Mouse (Mus musculus): Measurements from ENCODE around the gene Gripap1.
"Not testable (repeated sequence)": the region's sequence is repeated elsewhere in the genome, so short reads cannot be mapped to it uniquely, and the experiment has no call there.

Gene Gripap1

DNA sequence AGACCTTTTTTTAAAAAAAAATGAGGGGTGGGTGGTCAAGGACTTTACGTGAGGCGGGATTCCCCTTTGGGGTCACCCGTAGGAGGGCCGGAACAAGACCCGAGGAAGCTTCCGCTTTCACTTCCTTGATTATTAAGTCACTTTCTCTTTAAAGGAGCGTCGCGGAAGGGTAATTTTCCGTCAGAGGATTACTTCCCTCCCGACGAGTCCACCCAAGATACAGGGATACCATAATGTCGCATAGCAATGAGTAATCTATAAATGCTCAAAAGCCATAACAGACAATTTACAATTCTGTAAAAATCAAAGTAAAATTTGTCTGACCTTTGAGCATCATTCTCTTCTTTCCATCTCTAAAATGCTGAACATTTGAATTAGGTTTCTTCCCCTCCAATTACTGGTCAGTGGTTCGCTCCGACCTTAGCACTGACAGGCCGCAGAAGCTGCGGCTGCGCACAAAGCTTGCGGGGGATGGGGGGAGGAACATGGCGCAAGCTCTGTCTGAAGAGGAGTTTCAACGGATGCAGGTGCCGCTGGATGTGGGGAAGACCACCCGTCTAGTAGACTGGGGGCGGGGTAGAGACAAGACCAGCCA lies at the start of gene Gripap1:
Gripap1 (plus strand) TSS at position 224 of the 595 bp plus-strand sequence.
- peak; percentile 74 for DNase-seq (ENCODE audit: low spot score)

DNA sequence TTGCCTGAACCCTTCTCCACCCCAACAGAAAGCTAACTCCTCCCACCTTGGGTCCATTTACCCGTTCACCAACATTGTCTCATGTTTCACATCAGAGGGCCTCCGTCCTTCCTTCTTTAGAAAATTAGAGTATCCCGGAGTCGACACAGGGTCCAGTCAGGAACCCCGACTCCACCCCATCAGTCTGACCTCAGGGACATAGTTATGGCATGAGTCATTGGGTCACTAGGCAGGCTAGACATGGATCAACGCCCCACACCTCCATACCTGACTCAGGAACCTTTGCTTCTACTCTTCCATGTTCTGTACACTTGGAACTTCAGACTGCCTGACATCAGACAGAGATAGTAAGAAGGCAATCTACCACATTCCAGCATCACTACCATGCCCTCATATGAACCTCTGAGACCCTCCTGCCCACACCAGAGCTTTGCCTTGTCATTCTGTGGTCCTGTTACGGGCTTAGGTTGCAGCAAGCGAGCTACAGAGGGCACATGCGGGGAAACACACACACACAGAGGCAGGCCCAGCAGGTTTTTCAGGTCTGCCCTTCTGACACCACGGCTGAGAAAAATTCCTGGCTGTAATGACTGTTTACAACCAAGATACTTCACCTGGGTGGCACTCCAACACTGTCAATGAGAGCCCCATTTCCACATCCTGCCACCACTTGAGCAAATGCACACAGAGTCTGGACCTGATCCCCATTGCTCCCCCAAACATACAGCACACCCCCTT lies 49.3 kb upstream of the Gripap1 start:
- DNase-seq (ENCODE audit: low spot score) = peak; percentile 38

GRCm38 (mm10) chrX:7741103-7741502 lies 48.5 kb upstream of the Gripap1 start:
- DNase-seq (ENCODE audit: low spot score) = no peak

DNA sequence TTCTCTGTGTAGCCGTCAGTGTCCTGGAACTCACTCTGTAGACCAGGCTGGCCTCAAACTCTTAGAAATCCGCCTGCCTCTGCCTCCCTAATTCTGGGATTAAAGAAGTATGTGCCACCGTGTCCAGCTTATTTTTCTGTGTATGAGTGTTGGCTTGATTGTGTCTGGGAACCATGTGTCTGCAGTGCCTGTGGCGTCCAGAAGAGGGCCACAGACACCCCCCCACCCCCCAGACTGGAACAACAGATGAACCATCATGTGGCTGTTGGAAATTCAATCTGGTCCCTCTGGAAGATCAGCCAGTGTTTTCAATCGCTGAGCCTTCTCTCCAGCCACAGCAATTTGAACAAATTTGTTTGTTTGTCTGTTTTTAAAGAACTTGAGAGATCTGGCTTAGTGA lies 46.1 kb upstream of the Gripap1 start:
- DNase-seq (ENCODE audit: low spot score) = no peak

DNA sequence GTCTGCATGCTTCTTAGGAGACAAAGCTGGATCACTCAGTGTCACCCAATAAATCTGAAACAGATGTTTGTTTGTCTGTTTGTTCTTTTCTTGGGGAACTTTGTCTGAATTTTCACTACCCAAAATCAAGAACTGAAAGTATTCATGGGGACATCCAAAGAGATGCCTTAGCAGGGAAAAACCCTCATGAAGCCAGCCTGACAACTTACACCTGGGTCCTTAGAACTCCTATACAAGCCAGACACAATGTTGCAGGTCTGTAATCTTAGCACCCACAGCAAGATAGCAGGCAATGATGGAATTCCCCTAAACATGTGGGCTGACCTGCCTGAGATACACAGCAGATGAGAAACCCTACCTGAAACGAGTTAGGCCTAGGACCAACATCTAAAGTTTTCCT lies 44.6 kb upstream of the Gripap1 start:
- DNase-seq (ENCODE audit: low spot score) = no peak

DNA sequence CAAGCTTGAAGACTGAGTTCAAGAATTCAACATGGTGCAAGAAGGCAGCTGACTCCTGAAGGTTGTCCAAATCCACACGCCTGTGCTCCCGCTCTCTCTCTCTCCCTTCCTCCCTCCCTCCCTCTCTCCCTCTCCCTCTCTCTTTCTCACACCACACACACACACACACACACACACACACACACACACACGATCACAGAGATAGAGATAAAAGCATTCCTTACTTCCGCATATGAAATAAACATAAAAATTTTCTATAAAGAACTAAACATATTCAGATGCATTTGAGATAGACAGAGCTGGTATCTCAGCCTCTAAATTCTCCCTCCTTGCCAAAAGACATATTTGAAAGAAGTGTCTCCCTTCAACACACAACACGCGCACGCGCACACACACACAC lies 44.1 kb upstream of the Gripap1 start:
- no peak for DNase-seq (ENCODE audit: low spot score)

GRCm38 (mm10) chrX:7750432-7751116 lies 39.0 kb upstream of the Gripap1 start, which contains the start of gene Ccdc120:
TSS of gene Ccdc120 (minus strand) at chrX:7750905.
- peak; percentile 67 for DNase-seq (ENCODE audit: low spot score)

- not testable (repeated sequence) for DNase-seq (ENCODE audit: low spot score)
Observed at GRCm38 (mm10) chrX:7753627-7754026, 35.9 kb upstream of the Gripap1 start.

DNA sequence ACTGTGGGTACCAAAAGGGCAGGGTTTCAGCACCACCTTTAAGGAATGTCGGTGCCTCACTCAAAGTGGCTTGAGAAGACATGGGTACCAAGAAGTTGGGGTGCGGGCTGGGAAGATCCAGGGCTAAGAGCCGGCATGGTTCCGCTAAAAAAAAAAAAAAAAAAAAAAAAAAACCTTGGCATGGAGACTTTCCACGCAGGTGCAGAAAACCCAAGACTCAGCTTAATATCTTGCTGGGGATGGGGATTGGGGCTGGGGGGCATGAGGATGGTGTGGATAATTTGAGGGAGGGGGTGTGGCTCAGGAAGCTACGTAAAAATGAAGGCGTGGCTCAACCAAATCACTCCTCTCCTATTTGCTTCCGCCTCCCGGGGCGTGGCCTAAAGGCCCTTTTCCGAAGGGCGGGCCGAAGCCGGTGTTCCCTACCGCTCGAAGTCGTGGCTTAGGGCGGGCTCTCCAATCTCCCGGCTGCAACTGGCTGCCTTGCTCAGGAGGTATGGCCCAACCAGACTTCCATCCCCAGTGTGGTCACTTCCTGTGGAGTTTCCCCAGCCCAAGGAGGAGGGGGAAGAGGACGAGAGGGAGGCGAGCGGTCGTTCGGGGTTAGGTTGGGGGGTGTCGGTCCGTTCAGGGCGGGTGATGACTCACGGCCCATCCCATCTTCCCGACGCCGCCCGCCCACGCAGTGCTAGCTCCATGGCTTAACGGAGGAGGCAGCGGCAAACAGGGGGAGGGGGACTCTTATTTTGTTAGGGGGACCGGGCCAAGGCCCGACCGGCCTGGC lies 27.2 kb upstream of the Gripap1 start, which contains the start of gene Tfe3:
Tfe3 (plus strand) TSS at position 424 of the 784 bp plus-strand sequence.
- peak; percentile 88 for DNase-seq (ENCODE audit: low spot score)

DNA sequence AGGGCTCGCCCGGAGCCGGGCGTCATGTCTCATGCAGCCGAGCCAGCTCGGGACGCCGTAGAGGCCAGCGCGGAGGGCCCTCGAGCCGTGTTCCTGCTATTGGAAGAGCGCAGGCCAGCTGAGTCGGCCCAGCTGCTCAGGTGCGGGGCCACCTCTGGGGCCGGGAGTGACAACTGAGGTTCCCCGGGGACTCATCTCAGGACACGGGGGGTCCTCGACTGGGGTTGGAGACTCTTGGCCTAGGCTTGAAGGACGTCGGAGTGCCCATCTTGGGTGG lies 26.7 kb upstream of the Gripap1 start:
- no peak for DNase-seq (ENCODE audit: low spot score)

- peak; percentile 70 for DNase-seq (ENCODE audit: low spot score)
Observed at GRCm38 (mm10) chrX:7763631-7764393, 25.8 kb upstream of the Gripap1 start.

- no peak for DNase-seq (ENCODE audit: low spot score)
Observed at GRCm38 (mm10) chrX:7764657-7765280, 24.8 kb upstream of the Gripap1 start.

DNA sequence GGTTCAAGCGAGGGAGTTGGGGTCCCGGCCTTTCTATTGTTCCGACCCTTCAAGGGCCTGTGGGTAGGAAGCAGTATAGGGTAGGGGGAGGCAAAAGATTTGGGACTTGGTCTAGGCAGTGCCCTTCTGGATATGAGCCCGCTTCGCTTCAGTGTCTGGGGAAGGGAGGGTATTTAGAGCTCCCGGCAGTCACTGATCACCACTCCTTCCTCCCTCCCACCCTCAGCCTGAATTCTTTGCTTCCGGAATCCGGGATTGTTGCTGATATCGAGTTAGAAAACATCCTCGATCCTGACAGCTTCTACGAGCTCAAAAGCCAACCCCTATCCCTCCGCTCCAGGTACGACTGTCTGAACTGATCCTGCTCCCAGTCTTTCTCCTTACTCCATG lies 24.3 kb upstream of the Gripap1 start:
- DNase-seq (ENCODE audit: low spot score) = no peak

GRCm38 (mm10) chrX:7765764-7766163 lies 23.8 kb upstream of the Gripap1 start:
- peak; percentile 89 for DNase-seq (ENCODE audit: low spot score)

GRCm38 (mm10) chrX:7769302-7770017 lies 20.1 kb upstream of the Gripap1 start:
- DNase-seq (ENCODE audit: low spot score) = no peak

DNA sequence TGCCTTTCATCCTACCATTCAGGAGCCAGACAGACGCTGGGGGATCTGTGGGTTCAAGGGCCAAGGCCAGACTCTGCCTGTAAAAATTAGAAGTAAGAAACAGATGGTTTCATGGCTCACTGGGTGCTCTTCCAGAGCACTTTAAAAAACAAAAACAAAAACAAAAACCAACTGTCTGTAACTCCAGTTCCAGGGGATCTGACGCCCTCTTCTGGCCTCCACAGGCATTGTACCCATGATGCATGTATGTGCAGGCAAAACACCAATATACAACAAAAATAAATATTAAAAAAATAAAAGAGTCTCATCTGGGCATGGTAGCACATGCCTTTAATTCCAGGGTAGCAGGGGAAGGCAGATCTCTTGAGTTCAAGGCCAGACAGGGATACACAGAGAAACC lies 16.8 kb upstream of the Gripap1 start:
- DNase-seq (ENCODE audit: low spot score) = no peak

GRCm38 (mm10) chrX:7775501-7776205 lies 13.9 kb upstream of the Gripap1 start:
- no peak for DNase-seq (ENCODE audit: low spot score)

DNA sequence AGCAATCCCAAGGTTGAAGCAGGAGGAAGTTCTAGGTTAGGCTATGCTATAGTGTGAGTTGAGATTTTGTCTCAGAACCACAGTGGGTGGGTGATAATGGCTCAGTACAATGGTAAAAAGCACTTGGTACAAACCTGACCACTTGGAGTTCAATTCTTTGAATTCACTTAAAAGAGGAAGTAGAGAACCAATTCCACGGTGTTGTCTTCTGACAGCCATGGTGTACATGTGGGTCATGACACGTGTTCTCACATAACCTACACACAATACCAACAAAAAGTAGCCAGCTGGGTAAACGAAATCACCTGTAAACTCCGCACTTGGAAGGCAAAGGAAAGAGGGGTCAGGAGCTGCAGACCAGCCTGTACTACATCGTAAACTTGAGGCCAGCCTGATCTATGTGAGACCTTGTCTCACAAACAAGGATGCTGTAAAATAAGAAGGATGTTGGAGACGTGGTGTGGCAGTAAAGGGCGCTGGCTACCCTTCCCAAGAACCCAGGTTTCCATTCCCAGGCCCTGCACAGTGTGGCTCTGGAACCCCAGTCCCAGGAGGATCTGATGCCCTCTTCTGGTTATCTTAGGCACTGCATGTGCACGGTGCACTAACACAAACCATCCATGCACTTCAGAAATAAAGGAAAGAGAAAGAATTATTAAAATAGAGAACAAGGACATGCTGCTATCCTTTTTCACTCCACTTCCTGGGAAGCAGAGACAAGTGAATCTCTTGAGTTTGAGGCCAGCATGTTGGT lies 13.1 kb upstream of the Gripap1 start:
- no peak for DNase-seq (ENCODE audit: low spot score)

All from yolk sac, embryonic 10.5 days (tissue).